Mouse (Mus musculus) ES-E14 (cell line): Measurements from ENCODE around the gene Gpm6a.

ENCODE experiments used
- HCFC1 ChIP-seq: IDR thresholded peaks from 2 replicates; pipeline ENCODE4 v1.6.1; 2012; ENCODE audit warnings: low read length, inconsistent platforms, borderline replicate concordance; ENCODE audit not compliant: insufficient read depth
- MAFK ChIP-seq: IDR thresholded peaks from 2 replicates; pipeline ENCODE4 v1.6.1; 2014; ENCODE audit warnings: mild to moderate bottlenecking, low read depth, low read length, inconsistent platforms; ENCODE audit not compliant: insufficient read depth
- ZC3H11A ChIP-seq: IDR thresholded peaks from 2 replicates; pipeline ENCODE4 v1.6.1; 2012; ENCODE audit warnings: low read depth, mild to moderate bottlenecking, inconsistent platforms, low read length, borderline replicate concordance
- ZNF384 ChIP-seq: IDR thresholded peaks from 2 replicates; pipeline ENCODE4 v1.6.1; 2012; ENCODE audit warnings: low read depth, low read length, inconsistent platforms

- TF ChIP-seq HCFC1 (no peak), MAFK (no peak), ZC3H11A (no peak), ZNF384 (no peak)
Measured at GRCm38 (mm10) chr8:54932306-54932705, 22.3 kb upstream of the Gpm6a start.
